Mouse (Mus musculus) G1E (cell line): ENCODE data around the gene Coro2b. TPM values are rescaled to one million over a fixed set of nuclear protein-coding genes. Genes with fewer than 3 reads are reported as not detected.

Experiments
- ATAC-seq: 2 replicates; pipeline ENCODE4 v1.8.0; 2016; ENCODE audit warnings: mild to moderate bottlenecking; ENCODE audit not compliant: insufficient number of reproducible peaks, poor library complexity, low FRiP score, severe bottlenecking; ENCODE audit errors: extremely low read depth
- DNase-seq: peaks from one replicate; pipeline ENCODE4 v3.0.0; 2012; ENCODE audit warnings: low spot score
- H3K27me3 ChIP-seq: 2 replicates; pipeline ENCODE4 v1.6.1; 2012; ENCODE audit warnings: mild to moderate bottlenecking, low read length, inconsistent platforms; ENCODE audit not compliant: insufficient read depth
- H3K36me3 ChIP-seq: replicated peaks from 2 replicates; pipeline ENCODE3; 2012; ENCODE audit warnings: mild to moderate bottlenecking, inconsistent platforms
- H3K4me1 ChIP-seq: 2 replicates; pipeline ENCODE4 v1.6.1; 2012; ENCODE audit warnings: low read depth, low read length, inconsistent platforms, mixed read lengths; ENCODE audit not compliant: insufficient read depth
- H3K4me3 ChIP-seq: 2 replicates; pipeline ENCODE4 v1.5.1; 2012; ENCODE audit warnings: low read depth, mild to moderate bottlenecking, inconsistent platforms, low read length, moderate library complexity, mixed read lengths
- H3K9me3 ChIP-seq: replicated peaks from 2 replicates; pipeline ENCODE4 v1.6.1; 2012; ENCODE audit warnings: inconsistent platforms
- CTCF ChIP-seq: IDR thresholded peaks from 2 replicates; pipeline ENCODE4 v1.5.1; 2012; ENCODE audit warnings: low read depth, low read length, inconsistent platforms, mixed read lengths
- GATA1 ChIP-seq: IDR thresholded peaks from 2 replicates; pipeline ENCODE4 v1.6.1; 2012; ENCODE audit warnings: borderline replicate concordance, low read length, inconsistent platforms, mixed read lengths
- GATA2 ChIP-seq: IDR thresholded peaks from 2 replicates; pipeline ENCODE4 v1.6.1; 2012; ENCODE audit warnings: low read depth, low read length, inconsistent platforms, borderline replicate concordance
- POLR2AphosphoS5 ChIP-seq: IDR thresholded peaks from 2 replicates; pipeline ENCODE4 v1.6.1; 2012; ENCODE audit warnings: low read depth, low read length, inconsistent platforms; ENCODE audit not compliant: insufficient replicate concordance
- TAL1 ChIP-seq: conservative IDR thresholded peaks from 2 replicates; pipeline ENCODE4 v1.6.1; 2012; ENCODE audit warnings: low read depth, low read length, inconsistent platforms, mixed read lengths
- polyA plus RNA-seq: library from polyadenylated mRNA; stranded (reverse); fragments of >175 nt; gene quantifications from 2 replicates; pipeline ENCODE4 v1.2.3, GENCODE M21; 2012
- total RNA-seq, 2 experiments: library from RNA; stranded (forward) in 1 of 2; stranded (reverse) in 1 of 2; fragments of 200-1000 nt in 1 of 2; fragments of >200 nt in 1 of 2; fragmentation: Nextera tagmentation in 1 of 2; gene quantifications; 2 replicates each; pipeline ENCODE4 v1.2.3; 2014 to 2017

Coro2b gene
- total and polyA plus RNA-seq, 3 experiments = 0.16 TPM; not detected in 2

DNA sequence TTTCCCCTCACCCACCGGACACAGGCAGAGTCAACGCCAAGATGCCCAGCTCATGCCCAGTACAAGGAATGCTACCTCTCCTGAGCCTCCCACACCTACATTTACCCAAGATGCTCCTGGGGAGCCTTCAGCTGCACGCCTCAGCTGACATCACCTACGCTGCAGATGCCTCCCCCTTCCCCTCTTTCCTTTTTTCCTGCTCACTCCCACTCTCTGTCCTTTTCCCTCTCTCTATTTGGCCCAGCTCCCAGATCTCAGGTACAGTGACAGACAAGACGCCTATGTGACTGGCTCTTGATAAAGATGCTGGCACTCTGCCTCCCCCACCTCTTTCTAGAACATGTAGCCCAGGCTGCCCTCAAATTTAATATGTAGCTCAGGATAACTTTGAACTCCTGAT lies 45.2 kb downstream of the Coro2b start:
- H3K9me3 ChIP-seq = no peaks in the 10 kb centered on the region
- no peaks in the 10 kb centered on the region for H3K36me3 ChIP-seq
- ATAC-seq = no peak
- H3K4me3 ChIP-seq = no peak overlapping the region
- TF ChIP-seq GATA2 (no peak), GATA1 (no peak), TAL1 (no peak), POLR2AphosphoS5 (no peak), CTCF (no peak)
- peaks cover 12% of the 10 kb centered on the region for H3K27me3 ChIP-seq
- H3K4me1 ChIP-seq = no peaks in the 10 kb centered on the region
- DNase-seq = no peak

DNA sequence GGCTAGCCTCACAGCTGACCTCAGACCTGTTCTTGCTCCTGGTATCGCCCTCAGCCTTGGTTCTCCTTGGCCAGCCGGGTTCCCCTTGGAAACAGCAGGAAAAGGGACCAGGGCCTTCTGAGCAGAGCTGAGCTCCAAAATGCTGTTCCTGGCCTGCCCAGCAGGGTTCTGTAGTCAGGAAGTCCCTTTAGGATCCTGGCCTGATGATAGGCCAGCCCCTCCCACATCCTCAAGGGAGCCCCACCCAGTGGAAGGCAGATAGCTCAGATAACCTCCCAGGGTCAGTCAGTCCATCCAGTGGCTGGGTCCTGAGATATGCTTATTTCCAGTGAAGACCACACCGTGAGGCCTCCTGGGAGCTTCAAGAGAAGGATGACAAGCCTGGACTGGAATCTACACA lies 45.7 kb downstream of the Coro2b start:
- TF ChIP-seq POLR2AphosphoS5 = no peak

DNA sequence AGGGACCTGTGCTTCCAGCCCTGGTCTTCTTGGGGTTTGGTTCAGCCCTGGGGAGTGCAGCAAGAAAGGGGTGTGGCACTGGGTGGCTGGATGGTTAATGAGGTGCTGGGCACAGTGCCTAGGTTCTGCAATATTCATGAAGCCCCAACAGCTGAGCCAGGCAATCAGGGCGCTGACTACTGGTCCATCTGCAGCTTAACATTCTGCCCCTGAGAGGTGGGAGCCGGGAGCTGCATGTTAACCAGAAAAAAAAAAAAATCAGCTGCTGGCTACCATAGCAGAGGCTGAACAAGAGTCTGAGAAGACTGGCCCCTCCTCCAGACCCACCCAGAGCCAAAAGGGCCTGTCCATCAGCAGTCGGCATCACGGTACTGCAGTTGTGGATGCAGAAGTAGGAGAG lies 52.7 kb downstream of the Coro2b start:
- DNase-seq = no peak
- no peaks in the 10 kb centered on the region for H3K9me3 ChIP-seq
- H3K4me3 ChIP-seq = no peak overlapping the region
- TF ChIP-seq GATA1 (no peak), GATA2 (no peak), TAL1 (no peak), CTCF (no peak), POLR2AphosphoS5 (no peak)
- peaks cover 17% of the 10 kb centered on the region for H3K27me3 ChIP-seq
- no peaks in the 10 kb centered on the region for H3K4me1 ChIP-seq
- ATAC-seq = no peak
- H3K36me3 ChIP-seq = no peaks in the 10 kb centered on the region

More for the DNA sequence above, 45.7 kb downstream of the Coro2b start:
- H3K27me3 ChIP-seq = peaks cover 12% of the 10 kb centered on the region
- H3K9me3 ChIP-seq = no peaks in the 10 kb centered on the region
- H3K4me3 ChIP-seq = no peak overlapping the region
- DNase-seq = no peak
- no peaks in the 10 kb centered on the region for H3K4me1 ChIP-seq
- no peak for ATAC-seq
- no peaks in the 10 kb centered on the region for H3K36me3 ChIP-seq

GRCm38 (mm10) chr9:62482788-62483187 lies 54.1 kb downstream of the Coro2b start:
- no peaks in the 10 kb centered on the region for H3K4me1 ChIP-seq
- DNase-seq (no peak), ATAC-seq (no peak)
- TF ChIP-seq TAL1 = no peak
- TF ChIP-seq CTCF = no peak
- no peak for TF ChIP-seq GATA2
- no peak for TF ChIP-seq GATA1
- TF ChIP-seq POLR2AphosphoS5 = no peak
- H3K36me3 ChIP-seq = no peaks in the 10 kb centered on the region
- H3K27me3 ChIP-seq = peaks cover 17% of the 10 kb centered on the region
- no peak overlapping the region for H3K4me3 ChIP-seq
- H3K9me3 ChIP-seq = no peaks in the 10 kb centered on the region

DNA sequence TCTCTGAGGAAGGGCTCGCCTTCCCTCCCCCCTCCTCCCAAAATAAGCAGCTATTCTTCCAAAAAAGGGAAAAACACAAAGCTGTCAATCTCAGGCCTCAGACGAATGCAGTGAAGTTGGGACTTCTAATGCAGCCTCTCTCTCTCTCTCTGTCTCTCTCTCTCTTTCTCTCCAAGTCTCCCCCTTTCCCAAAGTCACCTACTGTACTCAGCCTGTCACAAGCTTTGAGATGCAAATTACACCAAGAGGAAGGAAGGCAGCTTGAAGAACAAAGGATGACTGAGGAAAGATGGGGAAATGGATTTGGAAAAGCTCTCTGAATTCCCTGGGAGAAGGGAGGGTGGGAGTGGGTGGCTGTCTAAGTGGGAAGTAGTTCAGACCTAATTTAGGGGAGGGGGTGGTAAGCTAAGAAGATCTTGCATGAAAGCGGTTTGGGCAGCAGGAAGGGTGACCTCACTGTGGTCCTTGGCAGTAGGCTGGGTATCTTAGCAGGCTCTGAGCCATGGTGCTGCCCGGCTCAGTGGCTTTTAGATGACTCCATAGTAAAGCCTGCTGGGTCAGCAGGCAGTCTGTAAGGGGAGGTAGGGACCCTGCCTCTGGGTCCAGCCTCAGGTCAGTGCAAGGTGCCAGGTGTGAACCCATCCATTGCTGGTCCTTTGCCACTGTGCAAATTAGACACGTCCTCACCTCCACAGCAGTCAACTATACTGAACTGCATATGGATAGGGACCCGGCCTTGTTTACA lies 55.8 kb downstream of the Coro2b start:
- Histone ChIP-seq H3K9me3 (no peaks in the 10 kb centered on the region), H3K27me3 (peaks cover 23% of the 10 kb centered on the region), H3K36me3 (no peaks in the 10 kb centered on the region), H3K4me3 (no peak overlapping the region), H3K4me1 (no peaks in the 10 kb centered on the region; the same call in 1 of the 2 replicates)
- TF ChIP-seq GATA2 = no peak
- TF ChIP-seq TAL1 = no peak
- no peak for TF ChIP-seq CTCF
- TF ChIP-seq POLR2AphosphoS5 = no peak
- TF ChIP-seq GATA1 = no peak
- no peak for ATAC-seq
- no peak for DNase-seq

DNA sequence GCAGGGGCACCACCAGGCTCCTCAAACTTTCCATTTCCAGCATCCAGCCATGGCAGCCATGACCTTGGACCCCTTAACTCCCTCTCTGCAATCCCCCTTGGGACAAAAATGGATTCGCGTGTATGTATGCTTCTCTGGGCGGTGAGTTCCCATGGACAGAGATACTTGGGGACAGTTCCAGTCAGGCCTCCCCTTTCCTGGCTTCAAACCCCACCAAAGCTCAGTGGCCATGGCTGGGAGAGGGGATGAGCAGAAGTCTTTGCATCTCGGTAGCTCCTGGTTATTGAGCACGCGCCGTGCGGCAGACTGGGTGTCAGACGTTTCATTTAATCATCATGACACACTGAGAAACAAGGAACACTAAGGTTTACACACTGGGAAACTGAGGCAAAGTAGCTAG lies 56.7 kb downstream of the Coro2b start:
- H3K27me3 ChIP-seq = peaks cover 20% of the 10 kb centered on the region
- no peaks in the 10 kb centered on the region; the same call in 1 of the 2 replicates for H3K4me1 ChIP-seq
- ATAC-seq (no peak), DNase-seq (no peak)
- no peaks in the 10 kb centered on the region for H3K9me3 ChIP-seq
- no peak overlapping the region for H3K4me3 ChIP-seq
- no peak for TF ChIP-seq TAL1
- no peak for TF ChIP-seq GATA2
- no peak for TF ChIP-seq CTCF
- no peak for TF ChIP-seq GATA1
- TF ChIP-seq POLR2AphosphoS5 = no peak
- H3K36me3 ChIP-seq = no peaks in the 10 kb centered on the region
